Mouse (Mus musculus): ENCODE data around the gene Fancc.

The Fancc gene

GRCm38 (mm10) chr13:63314608-63314920 lies 182.5 kb downstream of the Fancc start:
- DNase-seq, result no peak

- no peak for DNase-seq
These were observed 183.1 kb downstream of the Fancc start for GRCm38 (mm10) chr13:63313748-63314607.

GRCm38 (mm10) chr13:63313247-63313646 lies 183.8 kb downstream of the Fancc start:
- DNase-seq, result no peak

- no peak for DNase-seq
These were observed 185.9 kb downstream of the Fancc start for GRCm38 (mm10) chr13:63311156-63311555.

- no peak for DNase-seq
These were observed 187.5 kb downstream of the Fancc start for GRCm38 (mm10) chr13:63309563-63309962.

- DNase-seq, result no peak
These were observed 190.3 kb downstream of the Fancc start for GRCm38 (mm10) chr13:63306768-63307167.

GRCm38 (mm10) chr13:63305160-63306011 lies 191.7 kb downstream of the Fancc start:
- DNase-seq, result no peak

- no peak for DNase-seq
These were observed 192.3 kb downstream of the Fancc start for GRCm38 (mm10) chr13:63304799-63305159.

GRCm38 (mm10) chr13:63304124-63304792 lies 192.8 kb downstream of the Fancc start:
- no peak for DNase-seq

- no peak for DNase-seq
These were observed 194.7 kb downstream of the Fancc start for GRCm38 (mm10) chr13:63302381-63302780.

- DNase-seq, result no peak
These were observed 195.3 kb downstream of the Fancc start for GRCm38 (mm10) chr13:63301764-63302209.

GRCm38 (mm10) chr13:63300929-63301328 lies 196.1 kb downstream of the Fancc start:
- no peak for DNase-seq

GRCm38 (mm10) chr13:63298931-63299330 lies 198.1 kb downstream of the Fancc start:
- DNase-seq, result no peak

GRCm38 (mm10) chr13:63297933-63298332 lies 199.1 kb downstream of the Fancc start:
- no peak for DNase-seq

GRCm38 (mm10) chr13:63297003-63297402 lies 200.1 kb downstream of the Fancc start:
- DNase-seq, result no peak

GRCm38 (mm10) chr13:63296300-63296699 lies 200.8 kb downstream of the Fancc start:
- no peak for DNase-seq

GRCm38 (mm10) chr13:63294359-63295193 lies 202.5 kb downstream of the Fancc start:
- DNase-seq, result peak; percentile 53

GRCm38 (mm10) chr13:63293647-63294046 lies 203.4 kb downstream of the Fancc start:
- DNase-seq, result no peak

GRCm38 (mm10) chr13:63291016-63291415 lies 206.1 kb downstream of the Fancc start:
- DNase-seq, result no peak

- no peak for DNase-seq
These were observed 207.0 kb downstream of the Fancc start for GRCm38 (mm10) chr13:63290126-63290525.

- DNase-seq, result no peak
These were observed 207.4 kb downstream of the Fancc start for GRCm38 (mm10) chr13:63289687-63290086.

- DNase-seq, result no peak
These were observed 207.9 kb downstream of the Fancc start for GRCm38 (mm10) chr13:63289152-63289551.

All from retina, postnatal 1 day (tissue).